Mouse (Mus musculus): ENCODE measurements around the gene Epha7. TPM values are rescaled to one million over a fixed set of nuclear protein-coding genes. Genes with fewer than 3 reads are reported as not detected.

Epha7 gene
- 60.9 and 67.8 TPM in 2 replicates for polyA plus RNA-seq (2014; fragmentation: Nextera tagmentation; extraction: Ambion mirVana)

- ATAC-seq (ENCODE audit: low FRiP score) = peak; percentile 97
- Histone ChIP-seq H3K9me3 (ENCODE audit: control insufficient read depth, low read length) (no peaks in the 10 kb centered on the region), H3K4me2 (replicated peaks; ENCODE audit: low read depth, low read length) (peak within 1 kb of the TSS; percentile 79), H3K4me1 (replicated peaks; ENCODE audit: control insufficient read depth, insufficient read depth, low read length) (no peaks in the 10 kb centered on the region), H3K27ac (ENCODE audit: low read depth, low read length) (peak within 1 kb of the TSS; percentile 96), H3K27me3 (ENCODE audit: control insufficient read depth, insufficient read depth, low read length) (no peaks in the 10 kb centered on the region), H3K36me3 (ENCODE audit: control insufficient read depth, insufficient read depth, low read length) (no peaks in the 10 kb centered on the region), H3K9ac (ENCODE audit: low read depth, low read length) (peak within 1 kb of the TSS; percentile 89), H3K4me3 (ENCODE audit: low read depth, low read length) (peak within 1 kb of the TSS; percentile 81)
- DNase-seq (ENCODE audit: low spot score) = peak; percentile 99
- WGBS = under 1% methylated on average over 48 of the region's 48 CpGs
Measured at GRCm38 (mm10) chr4:28812691-28813289, at the start of gene Epha7. TSS of gene Epha7 (plus strand) at chr4:28813131.

GRCm38 (mm10) chr4:28783961-28784360 lies 29.0 kb upstream of the Epha7 start:
- Histone ChIP-seq H3K27ac (ENCODE audit: low read depth, low read length) (no peak overlapping the region), H3K4me3 (ENCODE audit: low read depth, low read length) (no peak overlapping the region), H3K27me3 (ENCODE audit: control insufficient read depth, insufficient read depth, low read length) (no peaks in the 10 kb centered on the region), H3K9me3 (ENCODE audit: control insufficient read depth, low read length) (no peaks in the 10 kb centered on the region), H3K4me2 (replicated peaks; ENCODE audit: low read depth, low read length) (no peak overlapping the region), H3K9ac (ENCODE audit: low read depth, low read length) (no peak overlapping the region), H3K36me3 (ENCODE audit: control insufficient read depth, insufficient read depth, low read length) (no peaks in the 10 kb centered on the region), H3K4me1 (replicated peaks; ENCODE audit: control insufficient read depth, insufficient read depth, low read length) (no peaks in the 10 kb centered on the region)
- no peak for DNase-seq (ENCODE audit: low spot score)
- ATAC-seq (ENCODE audit: low FRiP score) = peak; percentile 73
- 47% methylated on average over 3 of the region's 3 CpGs for WGBS

GRCm38 (mm10) chr4:28808800-28809199 lies 4.1 kb upstream of the Epha7 start:
- H3K9ac ChIP-seq (ENCODE audit: low read depth, low read length) = no peak overlapping the region
- no peak overlapping the region for H3K4me3 ChIP-seq (ENCODE audit: low read depth, low read length)
- no peaks in the 10 kb centered on the region for H3K9me3 ChIP-seq (ENCODE audit: control insufficient read depth, low read length)
- ATAC-seq (ENCODE audit: low FRiP score) (no peak), DNase-seq (ENCODE audit: low spot score) (peak; percentile 70)
- H3K4me1 ChIP-seq (replicated peaks; ENCODE audit: control insufficient read depth, insufficient read depth, low read length) = no peaks in the 10 kb centered on the region
- H3K27me3 ChIP-seq (ENCODE audit: control insufficient read depth, insufficient read depth, low read length) = no peaks in the 10 kb centered on the region
- H3K27ac ChIP-seq (ENCODE audit: low read depth, low read length) = no peak overlapping the region
- no peak overlapping the region for H3K4me2 ChIP-seq (replicated peaks; ENCODE audit: low read depth, low read length)
- no peaks in the 10 kb centered on the region for H3K36me3 ChIP-seq (ENCODE audit: control insufficient read depth, insufficient read depth, low read length)

GRCm38 (mm10) chr4:28809703-28810102 lies 3.2 kb upstream of the Epha7 start:
- no peaks in the 10 kb centered on the region for H3K36me3 ChIP-seq (ENCODE audit: control insufficient read depth, insufficient read depth, low read length)
- no peak overlapping the region for H3K27ac ChIP-seq (ENCODE audit: low read depth, low read length)
- H3K4me3 ChIP-seq (ENCODE audit: low read depth, low read length) = no peak overlapping the region
- H3K4me2 ChIP-seq (replicated peaks; ENCODE audit: low read depth, low read length) = no peak overlapping the region
- no peaks in the 10 kb centered on the region for H3K4me1 ChIP-seq (replicated peaks; ENCODE audit: control insufficient read depth, insufficient read depth, low read length)
- H3K9ac ChIP-seq (ENCODE audit: low read depth, low read length) = no peak overlapping the region
- no peak for ATAC-seq (ENCODE audit: low FRiP score)
- no peaks in the 10 kb centered on the region for H3K9me3 ChIP-seq (ENCODE audit: control insufficient read depth, low read length)
- H3K27me3 ChIP-seq (ENCODE audit: control insufficient read depth, insufficient read depth, low read length) = no peaks in the 10 kb centered on the region
- WGBS = 75% methylated on average over 4 of the region's 4 CpGs
- DNase-seq (ENCODE audit: low spot score) = no peak

GRCm38 (mm10) chr4:28813551-28814475 lies 882 bp downstream of the Epha7 start:
- no peaks in the 10 kb centered on the region for H3K9me3 ChIP-seq (ENCODE audit: control insufficient read depth, low read length)
- no peaks in the 10 kb centered on the region for H3K27me3 ChIP-seq (ENCODE audit: control insufficient read depth, insufficient read depth, low read length)
- WGBS = under 1% methylated on average over 87 of the region's 94 CpGs
- ATAC-seq (ENCODE audit: low FRiP score) = peak; percentile 66
- peak overlapping the region; percentile 89 for H3K9ac ChIP-seq (ENCODE audit: low read depth, low read length)
- DNase-seq (ENCODE audit: low spot score) = peak; percentile 78
- H3K36me3 ChIP-seq (ENCODE audit: control insufficient read depth, insufficient read depth, low read length) = no peaks in the 10 kb centered on the region
- H3K4me3 ChIP-seq (ENCODE audit: low read depth, low read length) = peak overlapping the region; percentile 81
- no peaks in the 10 kb centered on the region for H3K4me1 ChIP-seq (replicated peaks; ENCODE audit: control insufficient read depth, insufficient read depth, low read length)
- H3K4me2 ChIP-seq (replicated peaks; ENCODE audit: low read depth, low read length) = peak overlapping the region; percentile 79
- H3K27ac ChIP-seq (ENCODE audit: low read depth, low read length) = peak overlapping the region; percentile 96

GRCm38 (mm10) chr4:28814476-28814815 lies 1.5 kb downstream of the Epha7 start:
- Histone ChIP-seq H3K36me3 (ENCODE audit: control insufficient read depth, insufficient read depth, low read length) (no peaks in the 10 kb centered on the region), H3K27me3 (ENCODE audit: control insufficient read depth, insufficient read depth, low read length) (no peaks in the 10 kb centered on the region), H3K4me2 (replicated peaks; ENCODE audit: low read depth, low read length) (peak overlapping the region; percentile 79), H3K9ac (ENCODE audit: low read depth, low read length) (peak overlapping the region; percentile 89), H3K9me3 (ENCODE audit: control insufficient read depth, low read length) (no peaks in the 10 kb centered on the region), H3K4me3 (ENCODE audit: low read depth, low read length) (peak overlapping the region; percentile 81), H3K4me1 (replicated peaks; ENCODE audit: control insufficient read depth, insufficient read depth, low read length) (no peaks in the 10 kb centered on the region), H3K27ac (ENCODE audit: low read depth, low read length) (peak overlapping the region; percentile 96; the same call in 1 of the 2 replicates)
- 3% methylated on average over 8 of the region's 8 CpGs for WGBS
- ATAC-seq (ENCODE audit: low FRiP score) (no peak), DNase-seq (ENCODE audit: low spot score) (no peak)

- H3K27me3 ChIP-seq (ENCODE audit: control insufficient read depth, insufficient read depth, low read length) = no peaks in the 10 kb centered on the region
- under 1% methylated on average over 60 of the region's 72 CpGs for WGBS
Measured at GRCm38 (mm10) chr4:28814816-28815620, 2.1 kb downstream of the Epha7 start.

GRCm38 (mm10) chr4:28815621-28815920 lies 2.6 kb downstream of the Epha7 start:
- no peaks in the 10 kb centered on the region for H3K27me3 ChIP-seq (ENCODE audit: control insufficient read depth, insufficient read depth, low read length)
- peak overlapping the region; percentile 89 for H3K9ac ChIP-seq (ENCODE audit: low read depth, low read length)
- peak overlapping the region; percentile 81 for H3K4me3 ChIP-seq (ENCODE audit: low read depth, low read length)
- peak overlapping the region; percentile 79 for H3K4me2 ChIP-seq (replicated peaks; ENCODE audit: low read depth, low read length)
- no peaks in the 10 kb centered on the region for H3K36me3 ChIP-seq (ENCODE audit: control insufficient read depth, insufficient read depth, low read length)
- H3K27ac ChIP-seq (ENCODE audit: low read depth, low read length) = peak overlapping the region; percentile 91
- ATAC-seq (ENCODE audit: low FRiP score) (no peak), DNase-seq (ENCODE audit: low spot score) (no peak)
- no peaks in the 10 kb centered on the region for H3K4me1 ChIP-seq (replicated peaks; ENCODE audit: control insufficient read depth, insufficient read depth, low read length)
- 0% methylated on average over 15 of the region's 15 CpGs for WGBS
- no peaks in the 10 kb centered on the region for H3K9me3 ChIP-seq (ENCODE audit: control insufficient read depth, low read length)

More at GRCm38 (mm10) chr4:28814816-28815620, 2.1 kb downstream of the Epha7 start:
- ATAC-seq (ENCODE audit: low FRiP score) = peak; percentile 51
- H3K4me2 ChIP-seq (replicated peaks; ENCODE audit: low read depth, low read length) = peak overlapping the region; percentile 79
- H3K9me3 ChIP-seq (ENCODE audit: control insufficient read depth, low read length) = no peaks in the 10 kb centered on the region
- peak overlapping the region; percentile 91 for H3K27ac ChIP-seq (ENCODE audit: low read depth, low read length)
- H3K4me1 ChIP-seq (replicated peaks; ENCODE audit: control insufficient read depth, insufficient read depth, low read length) = no peaks in the 10 kb centered on the region
- peak overlapping the region; percentile 89 for H3K9ac ChIP-seq (ENCODE audit: low read depth, low read length)
- DNase-seq (ENCODE audit: low spot score) = peak; percentile 81
- H3K4me3 ChIP-seq (ENCODE audit: low read depth, low read length) = peak overlapping the region; percentile 81
- H3K36me3 ChIP-seq (ENCODE audit: control insufficient read depth, insufficient read depth, low read length) = no peaks in the 10 kb centered on the region
